Mouse (Mus musculus) bone marrow macrophage, adult 2 months (primary cell): ENCODE results near the gene Pum2.

Experiments
- CTCF ChIP-seq: IDR thresholded peaks from 2 replicates; pipeline ENCODE4 v1.5.1; 2012; ENCODE audit warnings: low read depth, mild to moderate bottlenecking, low read length, moderate library complexity
- POLR2A ChIP-seq: IDR thresholded peaks from 2 replicates; pipeline ENCODE4 v1.6.1; 2012; ENCODE audit warnings: mild to moderate bottlenecking, low read depth, low read length, borderline replicate concordance

GRCm38 (mm10) chr12:8712665-8713064, 38.7 kb downstream of the Pum2 start:
- TF ChIP-seq POLR2A: no peak
- no peak for TF ChIP-seq CTCF
